Mouse (Mus musculus): Measurements from ENCODE around the gene Thap7. TPM values are rescaled to one million over a fixed set of nuclear protein-coding genes. Genes with fewer than 3 reads are reported as not detected.

Gene Thap7
- polyA plus RNA-seq, 1 experiment from 2014 or later, result 66.5 TPM

Other genes with a start within 250 kb of the Thap7 start
- gene Serpind1, start 199.8 kb downstream of the Thap7 start, polyA plus RNA-seq (2016; fragmentation: Nextera tagmentation; extraction: Ambion mirVana), result 0.33 and 0.43 TPM in 2 replicates
- 19.8 and 20.4 TPM in 2 replicates for gene Snap29, start 125.2 kb downstream of the Thap7 start, polyA plus RNA-seq (2016; fragmentation: Nextera tagmentation; extraction: Ambion mirVana)
- gene Pi4ka, start 124.8 kb downstream of the Thap7 start, polyA plus RNA-seq (2016; fragmentation: Nextera tagmentation; extraction: Ambion mirVana), result 64.8 and 72.8 TPM in 2 replicates
- gene Crkl, start 79.1 kb downstream of the Thap7 start, polyA plus RNA-seq (2016; fragmentation: Nextera tagmentation; extraction: Ambion mirVana), result 87.1 and 98.9 TPM in 2 replicates
- 3.0 and 4.5 TPM in 2 replicates for gene Aifm3, start 41.5 kb downstream of the Thap7 start, polyA plus RNA-seq (2016; fragmentation: Nextera tagmentation; extraction: Ambion mirVana)
- 113 and 121 TPM in 2 replicates for gene Lztr1, start 22.4 kb downstream of the Thap7 start, polyA plus RNA-seq (2016; fragmentation: Nextera tagmentation; extraction: Ambion mirVana)
- 1.1 and 1.3 TPM in 2 replicates for gene Lrrc74b, start 30.1 kb upstream of the Thap7 start, polyA plus RNA-seq (2016; fragmentation: Nextera tagmentation; extraction: Ambion mirVana)
- gene P2rx6, start 30.7 kb upstream of the Thap7 start, polyA plus RNA-seq (2016; fragmentation: Nextera tagmentation; extraction: Ambion mirVana), result 1.8 and 2.2 TPM in 2 replicates
- gene Slc7a4, start 52.1 kb upstream of the Thap7 start, polyA plus RNA-seq (2016; fragmentation: Nextera tagmentation; extraction: Ambion mirVana), result 6.8 and 7.8 TPM in 2 replicates
- 35.1 and 37.0 TPM in 2 replicates for gene Smpd4, start 88.2 kb upstream of the Thap7 start, polyA plus RNA-seq (2016; fragmentation: Nextera tagmentation; extraction: Ambion mirVana)
- 8.1 and 9.6 TPM in 2 replicates for gene Ccdc74a, start 115.3 kb upstream of the Thap7 start, polyA plus RNA-seq (2016; fragmentation: Nextera tagmentation; extraction: Ambion mirVana)
- gene Med15, start 201.8 kb upstream of the Thap7 start, polyA plus RNA-seq (2016; fragmentation: Nextera tagmentation; extraction: Ambion mirVana), result 45.2 and 51.7 TPM in 2 replicates
- 63.9 and 64.7 TPM in 2 replicates for gene Klhl22, start 228.5 kb upstream of the Thap7 start, polyA plus RNA-seq (2016; fragmentation: Nextera tagmentation; extraction: Ambion mirVana)